Mouse (Mus musculus): ENCODE results near the gene Itpr2.

- TF ChIP-seq CTCF (IDR thresholded peaks at IDR 0.05; ENCODE audit: control insufficient read depth, insufficient read depth, low read length) (no peak), POLR2A (IDR thresholded peaks at IDR 0.05; ENCODE audit: borderline replicate concordance, control insufficient read depth, low read depth, low read length) (no peak)
Observed at GRCm38 (mm10) chr6:146229519-146229918, 272.5 kb downstream of the Itpr2 start.

Measured in bone marrow, adult 2 months (tissue).